Mouse (Mus musculus) layer of hippocampus, postnatal 10 days (tissue): ENCODE data around the gene Gm10320. TPM values are rescaled to one million over a fixed set of nuclear protein-coding genes. Genes with fewer than 3 reads are reported as not detected.

Experiments used
- DNase-seq, 2 experiments: peaks; one replicate each; pipeline ENCODE4 v3.0.0; 2021; ENCODE audit warnings: low spot score in 2 of 2
- long read RNA-seq: library from polyadenylated mRNA; stranded (forward); transcript quantifications from one replicate; pipeline ENCODE4 v2.0.0, GENCODE M21; 2023
- total RNA-seq, 2 experiments: library from RNA; stranded (reverse); gene quantifications; 2 replicates each; pipeline ENCODE4 v1.2.3; 2021

The Gm10320 gene
- not detected for total RNA-seq
- long read RNA-seq = 0 reads

GRCm38 (mm10) chr13:98491909-98492308 lies at the start of gene Gm10320:
TSS of gene Gm10320 (minus strand) at chr13:98492001.
- DNase-seq = no peak

GRCm38 (mm10) chr13:98541601-98542000 lies 49.8 kb upstream of the Gm10320 start:
- no peak for DNase-seq

DNA sequence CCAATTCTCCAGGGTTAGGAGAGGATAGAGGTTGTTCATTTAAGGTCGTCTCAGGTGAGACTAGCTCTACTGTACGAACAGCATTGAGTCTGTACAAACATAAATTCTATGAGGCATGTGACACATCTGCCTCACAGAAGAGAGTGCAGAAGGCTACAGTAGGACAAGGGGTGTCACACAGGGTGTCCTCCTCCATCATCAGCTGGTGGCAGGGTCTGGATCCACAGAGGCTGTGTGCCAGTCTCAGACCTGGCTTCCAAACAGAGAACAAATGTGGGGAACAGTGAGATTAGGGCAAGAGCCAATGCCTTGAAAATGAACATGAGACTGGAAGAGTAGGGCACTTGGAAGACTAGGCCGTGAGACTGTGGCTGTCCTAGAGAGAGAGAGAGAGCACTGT lies 48.4 kb upstream of the Gm10320 start:
- no peak for DNase-seq

DNA sequence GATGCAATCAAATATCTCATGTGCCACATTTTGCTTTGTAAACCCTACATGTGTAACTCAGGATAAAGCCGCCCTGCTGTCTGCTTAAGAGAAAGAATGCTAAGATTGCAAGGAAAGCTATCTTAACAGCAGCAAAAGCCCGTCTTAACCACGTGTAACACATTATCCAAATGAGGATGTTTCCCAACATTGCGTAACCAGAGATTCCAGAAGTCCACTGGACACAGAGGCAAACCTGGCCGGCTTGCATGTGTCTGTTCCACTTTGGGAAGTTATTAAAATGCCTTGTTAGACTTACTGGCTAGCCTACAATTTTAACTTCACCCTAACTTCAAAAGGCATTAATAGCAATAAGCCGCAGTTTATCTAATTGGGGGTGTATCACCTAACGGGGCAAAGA lies 47.5 kb upstream of the Gm10320 start:
- DNase-seq = no peak

GRCm38 (mm10) chr13:98538587-98538986 lies 46.8 kb upstream of the Gm10320 start:
- peak; percentile 28 to 54 for DNase-seq

GRCm38 (mm10) chr13:98534913-98535262 lies 43.1 kb upstream of the Gm10320 start:
- no peak for DNase-seq

DNA sequence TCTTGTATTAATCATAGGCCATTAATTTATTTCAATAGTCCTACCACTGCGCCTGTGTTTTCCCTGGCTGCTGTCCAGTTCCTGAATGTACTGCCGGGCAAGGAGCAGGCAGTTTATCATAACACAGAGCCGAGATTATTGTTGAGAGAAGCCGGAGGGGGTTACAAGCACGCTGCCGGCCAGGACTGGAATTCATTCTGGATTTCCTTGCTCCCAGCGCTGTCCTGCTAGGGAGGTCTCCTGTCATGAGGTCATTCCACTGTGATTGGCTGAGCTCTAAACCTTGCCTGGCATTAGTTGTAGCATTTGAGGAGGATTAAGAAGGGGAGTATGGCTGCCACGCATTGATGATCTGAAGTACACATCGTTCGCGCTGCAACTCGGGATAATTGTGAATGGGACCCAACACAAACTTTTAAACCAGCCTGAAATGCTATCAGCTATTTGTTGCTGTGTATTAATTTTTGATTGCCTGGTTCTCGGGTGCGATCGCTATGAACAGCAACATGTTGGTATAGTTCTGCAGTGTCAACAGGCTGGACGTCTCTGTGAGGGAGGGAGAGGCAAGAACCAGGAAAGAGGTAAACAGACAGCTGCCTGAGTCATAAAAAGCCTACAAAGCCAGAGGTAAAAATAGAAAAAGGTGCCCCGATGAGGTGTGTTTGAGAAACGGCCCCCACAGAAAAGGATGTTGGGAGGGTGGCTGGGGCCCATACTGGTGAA lies 42.5 kb upstream of the Gm10320 start:
- DNase-seq = peak in 1 of 2 experiments; percentile 23

DNA sequence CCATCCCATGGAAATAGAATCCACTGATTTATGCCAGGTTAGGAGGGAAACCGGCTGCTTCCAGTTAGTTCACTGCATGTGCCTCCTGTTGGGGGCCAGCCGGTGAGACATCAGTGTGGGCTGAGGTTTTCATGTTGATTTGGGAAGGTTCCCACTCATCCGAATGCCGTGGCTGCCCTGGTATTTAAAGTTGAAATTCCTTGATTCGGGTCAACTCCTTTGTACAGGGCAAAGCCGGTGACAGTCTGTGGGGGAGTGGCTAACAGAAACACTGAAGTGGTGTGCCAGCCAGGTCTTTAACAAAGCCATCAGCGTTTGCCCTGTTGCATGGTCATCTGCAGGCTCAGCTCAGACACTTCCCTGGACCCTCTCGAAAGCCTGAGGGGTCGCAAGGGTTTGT lies 41.6 kb upstream of the Gm10320 start:
- DNase-seq = no peak

- DNase-seq = no peak
Measured at GRCm38 (mm10) chr13:98532699-98533375, 41.0 kb upstream of the Gm10320 start.

DNA sequence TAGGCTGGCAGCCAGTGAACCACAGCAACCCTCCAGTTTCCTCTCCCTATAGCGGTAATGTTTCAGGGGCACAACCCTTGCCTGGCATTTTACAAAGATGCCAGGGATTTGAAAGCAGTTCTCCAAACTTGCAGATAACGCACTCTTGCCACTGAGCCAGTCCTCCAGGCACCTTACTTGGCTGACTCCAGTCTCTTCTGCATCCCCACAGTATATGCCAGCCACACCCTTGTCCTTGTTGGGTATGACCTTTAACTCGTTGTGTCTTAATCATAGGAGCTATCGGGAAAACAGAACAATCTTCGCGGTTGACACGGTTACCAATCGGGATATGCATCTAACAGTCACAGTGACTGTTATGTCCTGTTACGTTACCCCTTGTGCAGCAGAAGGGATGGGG lies 40.2 kb upstream of the Gm10320 start:
- DNase-seq = no peak

- DNase-seq = no peak
Measured at GRCm38 (mm10) chr13:98531306-98531705, 39.5 kb upstream of the Gm10320 start.

DNA sequence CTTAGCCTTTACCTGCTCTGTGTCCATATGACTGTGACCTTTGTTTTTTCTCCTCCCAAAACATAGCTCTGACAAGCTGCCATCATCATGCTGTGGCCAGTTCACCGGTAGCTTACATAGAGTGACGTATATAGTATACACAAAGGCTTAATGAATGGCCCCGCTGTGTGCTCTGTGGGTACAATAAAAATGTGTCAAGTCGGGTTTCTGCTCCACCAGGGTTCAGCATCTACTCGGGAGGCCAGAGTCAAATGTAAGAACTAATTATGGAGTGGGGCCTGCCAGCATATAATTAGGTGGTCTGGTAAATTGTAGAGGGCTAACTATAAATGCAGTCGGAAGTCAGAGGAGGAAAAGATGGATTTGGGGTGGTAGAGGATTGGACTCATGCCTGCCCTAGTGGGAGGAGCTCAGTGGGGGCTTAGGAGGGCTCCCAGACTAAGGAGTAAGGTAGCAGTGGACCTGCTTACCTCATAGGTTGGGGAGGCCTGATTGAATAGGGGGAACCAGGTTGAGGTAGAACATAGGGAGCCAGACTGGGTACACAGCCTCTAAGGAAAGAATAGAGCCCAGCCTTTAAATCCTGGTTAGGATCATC lies 32.0 kb upstream of the Gm10320 start:
- no peak for DNase-seq

DNA sequence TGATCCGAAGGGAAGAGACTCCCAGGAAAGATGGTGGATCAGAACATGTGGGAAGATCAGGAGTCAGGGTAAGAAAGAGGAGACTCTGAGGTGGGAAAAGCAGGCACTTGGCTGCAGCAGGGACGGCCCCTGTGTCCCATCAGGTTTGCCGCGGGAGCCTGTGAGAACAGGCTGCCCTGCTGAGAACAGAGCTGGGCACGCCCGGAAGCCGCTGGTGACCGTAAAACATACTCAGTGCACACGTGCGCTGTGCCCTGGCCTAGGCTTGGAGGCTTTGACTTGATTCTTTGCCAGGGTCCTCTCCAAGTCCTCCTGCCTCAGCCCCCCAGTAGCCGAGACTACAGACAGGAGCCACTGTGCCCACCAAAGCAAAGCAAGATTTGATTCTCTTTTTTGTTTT lies 26.5 kb upstream of the Gm10320 start:
- DNase-seq = no peak

DNA sequence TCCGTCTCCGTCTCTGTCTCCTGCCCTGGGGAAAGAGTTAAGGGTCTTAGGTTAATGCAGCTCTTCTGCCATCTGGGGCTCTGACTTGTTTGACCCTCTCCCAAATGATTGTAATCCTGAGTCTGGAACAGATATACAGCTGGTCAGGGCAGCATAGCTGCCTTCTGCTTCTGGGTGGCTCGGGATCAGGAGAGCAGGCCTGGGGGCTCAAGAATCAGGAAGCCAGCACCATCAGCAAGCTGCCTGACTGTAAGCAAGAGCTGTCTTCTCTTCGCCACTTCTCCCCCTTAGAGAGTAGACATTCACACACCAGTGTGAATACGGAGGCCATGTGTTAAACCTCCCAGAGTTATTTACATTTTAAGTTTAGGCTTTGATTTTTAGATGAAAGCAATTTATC lies 25.9 kb upstream of the Gm10320 start:
- DNase-seq = no peak

DNA sequence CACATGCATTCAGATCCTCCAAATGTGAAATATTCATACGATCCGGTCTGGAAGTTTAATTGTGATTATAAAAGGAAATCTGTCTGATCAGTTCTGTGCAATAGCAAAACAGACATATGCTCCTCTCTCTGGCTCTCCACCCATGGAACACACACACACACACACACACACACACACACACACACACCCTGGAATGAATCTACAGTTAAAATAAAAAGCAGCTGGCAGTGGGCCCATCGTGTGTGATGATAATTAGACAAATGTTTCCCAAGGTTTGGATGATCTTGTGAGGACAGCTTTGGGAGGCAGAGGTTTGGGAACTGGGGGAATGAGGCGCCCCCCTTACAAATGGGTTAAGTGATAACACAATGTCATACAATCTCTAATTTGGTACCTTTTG lies 25.2 kb upstream of the Gm10320 start:
- no peak for DNase-seq

GRCm38 (mm10) chr13:98512066-98512465 lies 20.3 kb upstream of the Gm10320 start:
- DNase-seq = no peak

DNA sequence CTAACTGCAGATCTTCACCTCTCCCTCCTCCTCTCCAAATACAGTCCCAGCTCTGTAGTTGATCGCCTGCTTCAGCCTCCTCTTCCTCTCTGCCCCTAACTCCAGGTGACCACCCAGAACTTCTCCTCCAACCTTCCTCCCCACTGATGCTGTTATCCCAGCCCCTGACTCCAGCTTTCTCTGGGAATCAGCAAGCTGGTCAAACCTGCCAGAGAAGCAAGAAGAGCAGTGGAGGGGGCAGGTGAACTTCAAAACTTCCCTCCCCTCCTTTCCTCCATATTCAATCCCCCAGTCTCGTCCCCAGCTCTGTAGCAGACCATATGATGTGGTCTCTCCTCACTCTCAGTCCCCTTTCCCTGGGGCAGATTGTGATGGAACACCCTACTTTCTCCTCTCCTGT lies 15.9 kb upstream of the Gm10320 start:
- DNase-seq = no peak

- DNase-seq = no peak
Measured at GRCm38 (mm10) chr13:98506496-98506895, 14.7 kb upstream of the Gm10320 start.

DNA sequence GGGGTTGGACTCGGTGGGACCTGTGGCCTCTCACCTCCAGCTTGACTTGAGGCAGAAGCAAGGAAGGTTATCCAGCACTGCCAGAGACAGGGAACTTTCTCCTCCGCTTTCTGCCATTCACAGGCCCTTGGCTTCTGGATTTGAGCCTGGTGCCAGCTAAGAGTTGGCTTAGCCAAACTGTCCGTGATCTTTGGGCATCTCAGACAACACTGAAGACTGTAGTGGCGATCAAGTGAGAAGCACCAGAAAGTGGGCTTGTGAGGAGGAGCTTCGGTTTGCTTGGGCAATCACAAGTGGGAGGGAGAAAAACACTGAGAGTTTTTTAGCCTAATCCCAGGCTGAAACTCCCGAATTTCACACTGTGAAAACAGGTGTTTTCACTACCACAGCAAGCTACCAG lies 14.2 kb upstream of the Gm10320 start:
- no peak for DNase-seq

DNA sequence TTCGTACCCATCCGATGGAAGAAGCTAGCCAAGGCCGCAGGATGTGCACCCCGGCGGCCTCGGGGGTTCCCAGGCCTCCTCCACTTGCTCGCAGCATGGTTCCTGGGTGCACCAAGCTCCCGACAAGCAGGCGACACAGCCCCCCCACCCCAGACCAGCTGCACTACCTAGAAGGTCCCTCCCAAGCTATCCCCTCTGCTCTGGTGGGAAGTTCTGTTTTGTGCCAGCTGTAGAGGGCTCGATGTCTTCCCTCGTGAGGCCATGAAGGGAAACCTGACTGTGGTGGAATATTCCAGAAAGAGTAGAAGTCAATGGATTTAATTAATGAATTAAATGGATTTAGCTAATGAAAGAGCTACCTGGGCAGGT lies 13.7 kb upstream of the Gm10320 start:
- no peak for DNase-seq

DNA sequence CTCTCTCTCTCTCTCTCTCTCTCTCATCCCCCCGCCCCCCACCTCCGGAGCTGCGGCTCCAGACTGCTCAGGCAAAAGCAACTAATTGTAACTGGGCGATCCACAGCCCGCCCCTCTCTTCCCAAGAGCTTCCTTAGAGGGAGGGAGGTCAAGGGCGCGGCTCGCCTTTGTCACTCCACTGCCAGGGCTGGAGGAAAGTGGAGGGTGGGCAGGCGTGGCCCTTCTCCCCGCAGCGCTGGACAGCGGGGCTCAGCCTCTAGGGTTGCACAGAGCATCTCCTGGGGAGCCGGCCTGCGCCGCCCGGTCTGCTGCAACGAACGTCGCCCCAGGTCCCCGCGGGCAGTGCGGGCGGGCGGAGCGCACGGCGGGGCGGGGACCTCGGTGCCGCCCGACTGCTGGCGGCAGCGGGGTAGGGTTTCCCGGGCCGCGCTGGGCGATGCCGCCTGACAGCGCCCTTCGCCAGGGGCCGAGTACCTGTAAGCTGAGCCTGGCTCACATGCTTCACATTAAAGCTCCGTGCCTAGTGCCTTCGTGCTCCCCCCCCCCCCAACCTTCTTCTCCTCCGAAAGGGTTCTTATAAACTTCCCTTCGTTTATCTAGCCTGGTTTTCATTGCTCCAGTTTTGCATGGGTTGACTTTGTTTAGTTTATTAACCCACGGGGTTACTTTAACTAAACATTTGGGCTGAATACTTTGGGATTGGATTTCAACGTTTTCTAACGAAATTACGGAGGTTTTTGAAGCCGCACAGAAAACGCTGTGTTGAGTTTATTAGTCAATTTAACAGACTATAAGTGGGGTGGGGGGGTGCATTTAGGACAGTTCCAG lies 13.1 kb upstream of the Gm10320 start:
- DNase-seq = no peak

- DNase-seq = peak in 1 of 2 experiments; percentile 11
Measured at GRCm38 (mm10) chr13:98504181-98504660, 12.4 kb upstream of the Gm10320 start.
